Mouse (Mus musculus) lung, postnatal 4 days (tissue): ENCODE measurements around the gene Bola2.

Experiments
- DNase-seq, 2 experiments: peaks; one replicate each; pipeline ENCODE4 v3.0.0; 2021

The Bola2 gene

GRCm38 (mm10) chr7:126710266-126710665, 15.1 kb downstream of the Bola2 start:
- DNase-seq, result no peak

- no peak for DNase-seq
Measured at GRCm38 (mm10) chr7:126711910-126712309, 16.7 kb downstream of the Bola2 start.

GRCm38 (mm10) chr7:126715679-126716078, 20.5 kb downstream of the Bola2 start:
- DNase-seq, result no peak

DNA sequence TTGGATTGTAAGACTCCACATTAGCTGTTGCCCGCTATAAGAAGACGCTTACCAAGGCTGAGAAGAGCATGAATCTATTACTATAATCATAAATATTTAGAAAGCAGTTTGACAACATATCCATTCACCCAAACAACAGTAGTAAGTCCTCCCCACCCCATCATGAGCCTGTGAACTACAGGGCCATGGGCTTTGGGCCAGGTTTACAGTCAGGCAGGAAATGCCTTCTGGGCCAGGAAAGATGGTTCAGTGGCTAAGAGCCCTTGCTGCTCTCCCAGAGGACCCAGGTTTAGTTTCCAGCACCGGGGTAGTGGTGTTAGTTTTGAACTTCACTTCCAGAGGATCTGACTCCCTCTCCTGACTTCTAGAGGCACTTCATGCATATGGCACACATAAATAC, 22.4 kb downstream of the Bola2 start:
- DNase-seq, result peak in 1 of 2 experiments; percentile 41

DNA sequence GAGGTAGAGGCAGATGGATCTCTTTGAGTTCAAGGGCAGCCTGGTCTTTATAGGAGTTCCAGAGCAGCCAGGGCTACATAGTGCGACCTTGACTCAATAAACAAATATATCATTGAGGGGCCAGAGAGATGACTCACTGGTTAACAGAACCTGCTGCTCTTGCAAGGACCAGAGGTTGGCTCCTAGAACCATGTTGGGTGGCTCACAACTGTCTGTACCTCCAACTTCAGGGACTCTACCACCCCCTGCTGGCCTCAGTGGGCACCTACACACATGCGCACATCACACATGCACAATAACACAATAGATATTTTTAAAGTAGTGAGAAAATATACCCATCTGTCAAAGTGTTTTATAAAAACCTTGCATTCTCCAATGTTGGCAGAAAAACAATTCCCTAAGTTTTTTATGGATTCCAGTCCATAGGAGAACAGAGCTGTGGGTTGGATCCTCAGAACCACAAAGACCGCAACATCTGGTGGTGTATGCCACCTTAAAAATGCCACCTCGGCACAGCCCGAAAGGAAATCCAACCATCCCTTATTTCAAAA, 23.7 kb downstream of the Bola2 start:
- DNase-seq, result no peak

DNA sequence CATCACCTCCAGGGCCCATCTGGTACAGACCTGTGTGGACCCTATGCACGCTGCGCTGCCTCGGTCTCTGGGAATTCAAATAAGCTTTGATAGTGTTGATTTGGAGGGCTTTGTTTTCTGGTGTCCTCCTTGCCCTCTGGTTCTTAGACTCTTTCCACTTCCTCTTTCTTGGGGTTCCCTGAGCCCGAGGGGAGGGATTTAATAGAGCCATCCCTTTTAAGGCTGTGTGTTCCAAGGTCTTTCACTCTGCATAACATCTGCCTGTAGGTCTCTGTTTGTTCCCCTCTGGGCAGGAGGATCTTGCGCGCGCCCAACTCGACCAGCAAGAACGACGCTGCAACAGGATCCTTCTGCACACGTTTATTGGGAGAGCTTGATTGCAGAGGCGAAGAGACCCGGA, 26.4 kb downstream of the Bola2 start:
- no peak for DNase-seq

GRCm38 (mm10) chr7:126725077-126725476, 29.9 kb downstream of the Bola2 start:
- no peak for DNase-seq

DNA sequence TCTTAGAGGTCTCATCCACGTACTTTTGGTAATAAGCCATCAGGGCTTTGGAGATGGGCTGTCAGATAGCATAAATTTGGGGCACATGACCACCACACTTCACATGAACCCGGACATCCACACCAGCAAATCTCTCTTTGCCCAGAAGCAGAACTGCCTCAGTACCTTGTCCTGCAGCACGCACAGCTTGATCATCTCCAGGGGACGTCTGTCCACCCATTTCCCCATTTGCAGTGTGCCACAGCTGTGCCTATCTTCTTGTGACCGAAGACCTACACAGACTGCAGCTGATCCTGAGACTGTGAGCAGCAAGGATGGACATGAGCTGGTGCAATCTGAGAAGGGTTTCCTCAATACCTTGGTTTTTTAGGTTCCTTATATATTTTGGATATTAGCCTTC, 30.5 kb downstream of the Bola2 start:
- no peak for DNase-seq

DNA sequence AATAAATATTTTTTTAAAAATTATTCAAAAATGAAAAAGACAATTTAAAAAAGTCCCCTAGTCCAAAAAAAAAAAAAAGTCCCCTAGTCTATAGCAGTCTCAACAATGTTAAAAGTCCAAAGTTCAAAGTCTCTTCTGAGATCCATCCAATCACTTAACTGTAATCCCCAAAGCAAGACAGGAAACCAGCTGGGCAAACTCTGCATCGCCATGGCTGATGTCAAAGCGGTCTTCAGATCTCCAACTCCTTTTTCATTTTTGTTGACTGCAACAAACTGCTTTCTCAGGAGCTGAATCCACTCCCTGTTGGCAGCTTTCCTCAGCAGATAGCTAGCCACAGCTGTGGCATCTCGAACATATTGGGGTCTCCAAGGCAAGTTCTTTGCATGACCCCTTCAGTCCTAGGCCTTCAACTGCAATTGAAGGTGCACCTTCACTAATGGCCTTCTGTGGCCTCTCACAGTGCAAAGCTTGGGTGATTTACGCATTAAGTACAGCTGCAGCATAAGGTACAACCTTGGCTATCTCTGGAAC, 35.1 kb downstream of the Bola2 start:
- DNase-seq, result peak in 1 of 2 experiments; percentile 83

- DNase-seq, result no peak
Measured at GRCm38 (mm10) chr7:126736122-126736521, 40.9 kb downstream of the Bola2 start.

DNA sequence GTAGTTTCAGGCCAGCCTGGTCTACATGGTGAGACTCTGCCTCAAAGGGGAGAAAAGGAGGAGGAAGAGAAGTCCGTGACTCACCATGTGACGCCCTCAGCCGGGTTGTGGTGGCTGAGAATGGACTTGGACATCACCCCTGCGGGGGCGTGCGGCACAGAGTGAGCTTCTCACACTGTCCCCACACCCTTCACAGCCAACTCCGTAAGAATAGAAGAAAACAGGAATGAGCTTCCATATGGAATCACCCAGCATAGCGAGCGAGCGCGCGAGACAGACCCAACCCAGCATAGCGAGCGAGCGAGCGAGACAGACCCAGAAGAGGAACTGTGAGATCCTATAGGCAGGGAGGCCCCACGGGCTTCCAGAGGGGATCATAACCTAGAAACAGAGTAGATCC, 44.4 kb downstream of the Bola2 start:
- DNase-seq, result peak in 1 of 2 experiments; percentile 40

GRCm38 (mm10) chr7:126740132-126740735, 45.0 kb downstream of the Bola2 start:
- DNase-seq, result no peak

DNA sequence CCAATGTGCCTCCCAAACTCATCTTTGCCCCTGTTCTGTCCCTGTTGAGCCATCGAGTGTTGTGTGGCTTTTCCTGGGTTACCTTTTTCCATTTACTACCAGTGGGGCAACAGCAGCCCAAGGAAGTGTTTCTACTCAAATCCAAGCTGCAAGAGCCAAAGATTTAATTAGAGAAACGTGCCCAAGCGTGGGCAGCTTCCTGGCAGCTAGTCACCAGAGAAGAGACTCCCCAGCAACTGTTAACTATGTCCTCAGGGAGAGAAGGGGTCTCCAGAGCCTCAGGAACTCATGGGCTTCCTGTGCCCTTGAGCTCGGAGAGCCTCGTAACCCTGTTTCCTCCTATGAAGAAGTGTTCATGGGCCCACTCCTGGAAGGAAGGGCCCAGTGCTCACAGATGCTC, 45.8 kb downstream of the Bola2 start:
- no peak for DNase-seq

DNA sequence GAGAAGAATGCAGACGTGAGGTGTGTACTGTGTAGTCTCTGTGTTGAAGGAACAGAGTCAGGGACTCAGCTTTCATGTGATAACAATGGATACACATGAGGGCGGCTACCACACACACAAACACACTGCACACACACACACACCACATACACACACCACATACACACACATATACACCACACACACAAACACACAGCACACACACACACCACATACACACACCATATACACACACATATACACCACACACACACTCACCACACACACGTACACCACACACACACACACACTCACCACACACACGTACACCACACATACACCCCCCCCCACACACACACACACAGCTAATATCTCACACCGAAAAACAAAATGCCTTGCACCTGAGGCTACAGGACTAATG, 46.3 kb downstream of the Bola2 start:
- no peak for DNase-seq

- no peak for DNase-seq
Measured at GRCm38 (mm10) chr7:126741964-126742482, 46.8 kb downstream of the Bola2 start.

- DNase-seq, result peak; percentile 44 to 52
Measured at GRCm38 (mm10) chr7:126746066-126746465, 50.9 kb downstream of the Bola2 start.

GRCm38 (mm10) chr7:126746798-126747197, 51.6 kb downstream of the Bola2 start:
- DNase-seq, result peak; percentile 37 to 45

DNA sequence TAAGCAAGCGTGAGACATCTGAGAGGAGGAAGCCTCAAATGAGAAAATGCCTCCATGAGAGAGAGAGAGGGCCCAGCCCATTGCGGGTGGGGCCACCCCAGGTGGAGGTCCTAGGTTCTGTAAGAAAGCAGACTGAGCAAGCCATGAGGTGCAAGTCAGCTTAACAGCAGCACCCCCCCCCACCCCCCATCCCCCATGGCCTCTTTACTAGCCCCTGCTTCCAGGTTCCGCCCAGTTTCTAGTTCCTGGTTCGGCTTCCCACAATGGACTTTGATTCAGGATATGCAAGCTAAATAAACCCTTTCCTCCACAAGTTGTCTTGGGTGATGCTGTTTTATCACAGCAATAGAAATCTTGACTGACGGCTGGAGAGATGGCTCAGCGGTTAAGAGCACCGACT, 53.6 kb downstream of the Bola2 start:
- DNase-seq, result no peak
